ENCODE assay signal across 10 mouse cellular contexts in the genomic region with DNA sequence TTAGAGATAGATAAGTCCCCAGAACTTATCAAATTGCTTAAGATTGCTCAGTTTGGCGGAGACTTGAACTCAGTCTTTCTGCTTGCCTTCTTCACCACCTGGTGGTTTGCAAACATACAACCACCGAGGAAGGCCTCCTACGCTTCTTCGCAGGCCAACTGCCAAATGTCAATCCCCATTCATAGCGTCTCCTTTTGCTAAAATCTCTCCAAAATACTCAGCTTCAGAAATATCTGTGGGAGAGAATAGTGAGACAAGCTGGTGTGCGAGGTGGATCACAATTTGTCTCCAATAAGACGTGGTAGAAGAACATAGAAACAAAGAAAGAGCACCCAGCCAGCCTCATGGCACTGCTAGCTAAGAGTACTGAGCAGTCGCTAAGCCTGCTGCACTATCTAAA. TPM values are rescaled to one million over a fixed set of nuclear protein-coding genes. Genes with fewer than 3 reads are reported as not detected.
DNase-seq lines count a peak whose midpoint lies in the region; ATAC-seq and TF ChIP-seq lines count a peak whose summit lies in the region.
"Had no signal": no experiment of that assay in that cellular context is flagged by ENCODE, and none has a peak within 500 bp of the region (broad histone marks: within the 10 kb centered on the region; RNA-seq: fewer than 3 reads in every experiment).

No protein-coding gene starts in this region.

- 51% methylated on average over 8 of the region's 8 CpGs for WGBS in lung, postnatal 0 days
- WGBS in heart, embryonic 16.5 days, result 48% methylated on average over 8 of the region's 8 CpGs

- no peak for DNase-seq in lung, postnatal 0 days (ENCODE audit: low spot score)
- DNase-seq in lung, postnatal 14 days, result no peak
- DNase-seq in layer of hippocampus, postnatal 36 days, result peak; percentile 69 to 71
- DNase-seq in right cerebral cortex, postnatal 25 days, result peak; percentile 53
- no peak for DNase-seq in embryo, embryonic 10.5 days (ENCODE audit: low spot score)
- DNase-seq in thymus, postnatal 0 days (ENCODE audit: low spot score), result no peak
- DNase-seq in lung, postnatal 36 days, result no peak

- 0 out of 2 replicates have a peak, but pooled peaks cover 8% of the 10 kb centered on the region for H3K27me3 ChIP-seq in lung, postnatal 0 days (replicated peaks; ENCODE audit: insufficient read depth, low read length)
- H3K27me3 ChIP-seq in heart, embryonic 16.5 days (ENCODE audit: control insufficient read depth, insufficient read depth, low read length), result peaks cover 27% of the 10 kb centered on the region

- no peaks in the 10 kb centered on the region for H3K4me1 ChIP-seq in lung, postnatal 0 days (ENCODE audit: insufficient read depth, low read depth, low read length)
- H3K4me1 ChIP-seq in heart, embryonic 16.5 days (ENCODE audit: control insufficient read depth, insufficient read depth, low read length), result no peaks in the 10 kb centered on the region

- no peak for TF ChIP-seq CTCF in lung, postnatal 0 days (IDR thresholded peaks at IDR 0.05)

- no peak overlapping the region for H3K27ac ChIP-seq in lung, postnatal 0 days (ENCODE audit: low read length)
- H3K27ac ChIP-seq in heart, embryonic 16.5 days (ENCODE audit: low read length), result no peak overlapping the region

- no peak overlapping the region for H3K9ac ChIP-seq in lung, postnatal 0 days (replicated peaks; ENCODE audit: low read depth)
- H3K9ac ChIP-seq in heart, embryonic 16.5 days (ENCODE audit: low read length), result no peak overlapping the region

- peak overlapping the region; percentile 95 for H3K4me2 ChIP-seq in lung, postnatal 0 days (replicated peaks; ENCODE audit: low read depth, low read length)
- H3K4me2 ChIP-seq in heart, embryonic 16.5 days (ENCODE audit: low read depth, low read length), result peak overlapping the region; percentile 91

- no peak for TF ChIP-seq EP300 in lung, postnatal 0 days (IDR thresholded peaks at IDR 0.05)

- ATAC-seq in lung, postnatal 0 days, result no peak
- no peak for ATAC-seq in heart, embryonic 16.5 days (replicated peaks; ENCODE audit: extremely low read depth, insufficient read depth, low FRiP score)

- H3K4me3 ChIP-seq in lung, postnatal 0 days (ENCODE audit: low read depth, low read length), result peak overlapping the region; percentile 51; the same call in 1 of the 2 replicates
- peak overlapping the region; percentile 62 for H3K4me3 ChIP-seq in heart, embryonic 16.5 days (ENCODE audit: low read length)

- no peaks in the 10 kb centered on the region for H3K9me3 ChIP-seq in lung, postnatal 0 days (ENCODE audit: low read length)
- no peaks in the 10 kb centered on the region for H3K9me3 ChIP-seq in heart, embryonic 16.5 days (replicated peaks; ENCODE audit: control insufficient read depth, low read length)

- no peaks in the 10 kb centered on the region for H3K36me3 ChIP-seq in lung, postnatal 0 days (ENCODE audit: insufficient read depth, low read length)
- H3K36me3 ChIP-seq in heart, embryonic 16.5 days (ENCODE audit: control insufficient read depth, insufficient read depth), result no peaks in the 10 kb centered on the region

RNA-seq across cellular contexts. Expression of gene Prrt4, which starts 0.5 kb away (rescaled TPM):
- polyA plus RNA-seq in lung, postnatal 0 days (2015; fragmentation: Nextera tagmentation; extraction: Ambion mirVana), result 2.0 and 2.5 TPM in 2 replicates
- polyA plus RNA-seq in heart, embryonic 16.5 days (2015; fragmentation: Nextera tagmentation; extraction: Ambion mirVana), result 1.1 and 1.2 TPM in 2 replicates
- total RNA-seq in layer of hippocampus, postnatal 36 days (2021), result 1 to 10 TPM; 2.0 to 2.1 TPM
- 0.05 and 0.09 TPM in 2 replicates for polyA plus RNA-seq in thymus, postnatal 0 days (2015; fragmentation: Nextera tagmentation; extraction: Ambion mirVana)
- total RNA-seq: hematopoietic stem cell, adult 5-6 weeks; neutrophil, adult 5-6 weeks had no signal

RNA-seq across cellular contexts. Expression of gene Rbm28, which starts 15.0 kb away (rescaled TPM):
- 16.9 and 19.1 TPM in 2 replicates for polyA plus RNA-seq in lung, postnatal 0 days (2015; fragmentation: Nextera tagmentation; extraction: Ambion mirVana)
- 23.5 and 26.1 TPM in 2 replicates for polyA plus RNA-seq in heart, embryonic 16.5 days (2015; fragmentation: Nextera tagmentation; extraction: Ambion mirVana)
- 10 to 100 TPM; 46.1 to 53.8 TPM for total RNA-seq in layer of hippocampus, postnatal 36 days (2021)
- polyA plus RNA-seq in thymus, postnatal 0 days (2015; fragmentation: Nextera tagmentation; extraction: Ambion mirVana), result 30.7 and 31.0 TPM in 2 replicates

RNA-seq across cellular contexts. Expression of gene Impdh1, which starts 36.3 kb away (rescaled TPM):
- polyA plus RNA-seq in lung, postnatal 0 days (2015; fragmentation: Nextera tagmentation; extraction: Ambion mirVana), result 93.8 and 106 TPM in 2 replicates
- polyA plus RNA-seq in heart, embryonic 16.5 days (2015; fragmentation: Nextera tagmentation; extraction: Ambion mirVana), result 42.7 and 48.4 TPM in 2 replicates
- 10 to 100 TPM; 40.9 to 41.8 TPM for total RNA-seq in layer of hippocampus, postnatal 36 days (2021)
- polyA plus RNA-seq in thymus, postnatal 0 days (2015; fragmentation: Nextera tagmentation; extraction: Ambion mirVana), result 138 and 141 TPM in 2 replicates

Comparison
In these comparisons a context has a peak if more than half of its experiments do, and no peak if none do; other contexts are left out.
1. DNase-seq: peak in layer of hippocampus, postnatal 36 days (2 of 2) and right cerebral cortex, postnatal 25 days (single experiment); none in lung, postnatal 0 days (single experiment), lung, postnatal 14 days (single experiment), embryo, embryonic 10.5 days (single experiment), thymus, postnatal 0 days (single experiment) and lung, postnatal 36 days (single experiment).